Mouse (Mus musculus): Measurements from ENCODE around the gene Ugt1a7c. TPM values are rescaled to one million over a fixed set of nuclear protein-coding genes. Genes with fewer than 3 reads are reported as not detected.

Gene Ugt1a7c
- polyA plus RNA-seq, 1 experiment from 2014 or later = 2.7 TPM

DNA sequence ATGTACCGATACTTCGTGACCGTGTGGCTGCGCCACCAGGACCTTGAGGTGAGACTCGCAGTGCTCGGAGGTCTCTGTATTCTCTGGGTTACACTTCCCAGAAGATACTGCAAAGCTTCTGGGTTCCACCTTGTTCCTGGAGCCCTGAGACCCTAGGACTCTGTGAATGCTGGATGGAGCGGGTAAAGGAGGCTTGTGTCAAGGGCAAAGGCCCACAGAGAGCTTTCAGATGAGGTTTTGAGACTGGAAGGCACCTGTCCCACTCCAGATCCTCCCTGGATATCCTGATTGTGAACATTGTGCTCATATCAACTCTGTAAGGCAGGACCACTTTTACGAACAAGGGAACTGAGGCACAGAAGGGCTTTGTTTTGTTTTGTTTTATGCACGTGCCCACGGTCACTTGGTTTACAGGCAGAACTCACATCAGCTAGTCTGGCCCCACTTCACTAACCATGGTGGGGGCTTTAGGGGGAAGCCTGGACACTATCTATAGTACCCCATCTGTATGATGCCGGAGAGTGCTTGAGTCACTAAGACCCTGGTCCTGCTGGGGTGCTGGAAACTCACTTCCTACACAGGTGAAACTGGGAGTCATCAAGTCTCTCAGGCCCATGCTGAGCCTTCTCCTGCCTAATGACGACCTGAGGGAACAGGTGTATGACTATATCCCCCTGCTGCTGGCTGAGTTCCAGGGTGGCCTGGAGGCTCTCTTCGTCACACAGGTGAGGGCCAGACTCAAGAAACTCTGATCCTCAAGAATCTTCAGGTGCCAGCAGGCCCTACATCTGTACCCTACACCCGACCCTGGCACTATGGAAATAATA lies 138.8 kb downstream of the Ugt1a7c start:
- Histone ChIP-seq H3K27ac (ENCODE audit: low read length) (no peak overlapping the region), H3K27me3 (replicated peaks; ENCODE audit: insufficient read depth, low read length) (no peaks in the 10 kb centered on the region), H3K36me3 (ENCODE audit: insufficient read depth, low read length) (no peaks in the 10 kb centered on the region), H3K4me1 (ENCODE audit: insufficient read depth, low read depth, low read length) (no peaks in the 10 kb centered on the region), H3K9ac (replicated peaks; ENCODE audit: low read depth) (no peak overlapping the region), H3K9me3 (ENCODE audit: low read length) (peaks cover 72% of the 10 kb centered on the region), H3K4me2 (replicated peaks; ENCODE audit: low read depth, low read length) (no peak overlapping the region), H3K4me3 (ENCODE audit: low read depth, low read length) (no peak overlapping the region)
- TF ChIP-seq EP300 (IDR thresholded peaks at IDR 0.05) (no peak), CTCF (IDR thresholded peaks at IDR 0.05) (no peak)
- WGBS = 64% methylated on average over 14 of the region's 14 CpGs
- no peak for DNase-seq (ENCODE audit: low spot score)
- ATAC-seq = no peak; the same call in 1 of the 2 replicates

DNA sequence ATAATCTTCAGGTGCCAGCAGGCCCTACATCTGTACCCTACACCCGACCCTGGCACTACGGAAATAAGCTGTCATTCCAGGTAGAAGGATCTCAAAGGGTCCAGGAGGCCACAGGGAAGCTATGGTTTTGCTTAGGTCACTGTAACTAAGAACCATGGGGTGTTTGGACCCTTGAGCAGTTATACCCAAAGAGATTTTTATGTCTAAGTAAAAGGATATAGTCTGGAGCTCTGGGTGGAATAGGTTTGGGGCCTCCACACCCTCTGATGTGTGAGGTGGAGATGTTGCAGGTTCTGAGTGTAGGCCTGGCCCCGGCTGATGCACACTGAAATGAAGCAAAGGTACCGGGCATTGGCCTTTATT lies 139.4 kb downstream of the Ugt1a7c start:
- no peak for ATAC-seq
- no peak overlapping the region for H3K4me3 ChIP-seq (ENCODE audit: low read depth, low read length)

DNA sequence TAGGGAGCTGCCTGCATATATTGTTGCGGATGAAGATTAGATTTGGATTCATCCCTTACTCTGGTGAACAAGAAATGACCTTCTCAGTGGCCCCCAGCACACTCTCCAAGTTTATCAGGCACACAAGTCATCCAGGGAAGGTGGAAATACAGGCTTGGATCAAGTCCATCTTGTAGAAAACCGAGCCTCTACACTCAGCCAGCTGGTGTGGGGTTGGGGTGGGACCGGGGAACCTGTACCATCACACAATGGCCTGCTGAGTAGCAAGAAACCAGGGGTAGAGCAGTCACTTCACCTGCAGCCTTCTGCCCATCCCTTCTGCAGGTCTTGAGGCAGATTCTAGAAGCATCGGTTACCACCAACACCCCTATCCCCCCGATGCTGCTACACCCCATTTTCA lies 139.8 kb downstream of the Ugt1a7c start:
- H3K36me3 ChIP-seq (ENCODE audit: insufficient read depth, low read length) = no peaks in the 10 kb centered on the region
- TF ChIP-seq CTCF (IDR thresholded peaks at IDR 0.05) (no peak), EP300 (IDR thresholded peaks at IDR 0.05) (no peak)
- no peak overlapping the region for H3K9ac ChIP-seq (replicated peaks; ENCODE audit: low read depth)
- WGBS = 39% methylated on average over 5 of the region's 5 CpGs
- no peak overlapping the region for H3K27ac ChIP-seq (ENCODE audit: low read length)
- no peaks in the 10 kb centered on the region for H3K27me3 ChIP-seq (replicated peaks; ENCODE audit: insufficient read depth, low read length)
- DNase-seq (ENCODE audit: low spot score) = no peak
- no peak for ATAC-seq
- H3K4me1 ChIP-seq (ENCODE audit: insufficient read depth, low read depth, low read length) = no peaks in the 10 kb centered on the region
- H3K4me3 ChIP-seq (ENCODE audit: low read depth, low read length) = no peak overlapping the region
- no peak overlapping the region for H3K4me2 ChIP-seq (replicated peaks; ENCODE audit: low read depth, low read length)
- H3K9me3 ChIP-seq (ENCODE audit: low read length) = peaks cover 72% of the 10 kb centered on the region

More for the DNA sequence above, 139.4 kb downstream of the Ugt1a7c start:
- H3K4me1 ChIP-seq (ENCODE audit: insufficient read depth, low read depth, low read length) = no peaks in the 10 kb centered on the region
- no peaks in the 10 kb centered on the region for H3K36me3 ChIP-seq (ENCODE audit: insufficient read depth, low read length)
- WGBS = 56% methylated on average over 4 of the region's 4 CpGs
- H3K4me2 ChIP-seq (replicated peaks; ENCODE audit: low read depth, low read length) = no peak overlapping the region
- H3K9ac ChIP-seq (replicated peaks; ENCODE audit: low read depth) = no peak overlapping the region
- peaks cover 72% of the 10 kb centered on the region for H3K9me3 ChIP-seq (ENCODE audit: low read length)
- TF ChIP-seq CTCF (IDR thresholded peaks at IDR 0.05) = no peak
- no peak for TF ChIP-seq EP300 (IDR thresholded peaks at IDR 0.05)
- DNase-seq (ENCODE audit: low spot score) = no peak
- no peaks in the 10 kb centered on the region for H3K27me3 ChIP-seq (replicated peaks; ENCODE audit: insufficient read depth, low read length)
- H3K27ac ChIP-seq (ENCODE audit: low read length) = no peak overlapping the region

DNA sequence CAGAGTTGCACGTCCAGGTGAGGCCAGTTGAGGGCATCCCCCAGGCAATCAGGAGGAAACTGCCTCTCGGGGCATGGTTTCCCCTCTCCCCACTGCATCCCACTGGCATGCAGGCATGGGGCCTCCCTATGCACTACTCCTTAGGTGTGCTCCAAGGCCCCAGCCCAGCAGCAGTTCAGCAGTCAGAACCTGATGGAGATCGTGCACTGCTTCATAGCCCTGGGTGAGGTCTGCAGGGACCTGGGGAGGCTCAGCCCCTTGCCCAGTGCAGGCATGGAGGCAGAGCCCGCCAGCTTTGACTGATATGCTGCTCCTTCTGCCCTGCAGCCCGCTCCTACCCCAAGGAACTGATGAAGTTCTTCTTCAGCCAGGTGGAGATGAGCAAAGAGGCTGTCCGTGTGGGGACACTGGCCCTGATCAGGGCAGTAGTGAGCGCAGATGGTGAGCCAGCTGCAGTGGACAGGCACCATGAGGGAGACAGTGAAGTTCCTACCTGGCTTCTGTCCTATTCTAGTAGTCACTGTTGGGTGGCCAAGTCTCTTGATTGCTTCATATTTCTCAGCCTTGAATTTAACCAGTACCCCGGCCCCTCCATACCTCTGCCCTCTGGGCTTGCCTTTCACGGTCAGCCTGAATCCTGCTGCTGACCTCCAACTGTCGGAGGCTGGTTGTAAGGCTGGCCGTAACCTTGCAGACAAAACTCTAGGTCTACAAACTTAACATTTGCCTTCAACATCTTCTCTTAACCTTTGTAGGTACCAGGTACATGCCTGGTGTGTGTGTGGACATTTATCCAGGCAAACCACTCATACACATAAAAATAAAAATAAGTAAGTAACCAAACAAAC lies 140.4 kb downstream of the Ugt1a7c start:
- DNase-seq (ENCODE audit: low spot score) (no peak), ATAC-seq (no peak; the same call in 1 of the 2 replicates)
- no peak overlapping the region for H3K4me2 ChIP-seq (replicated peaks; ENCODE audit: low read depth, low read length)
- H3K27ac ChIP-seq (ENCODE audit: low read length) = no peak overlapping the region
- no peak for TF ChIP-seq CTCF (IDR thresholded peaks at IDR 0.05)
- TF ChIP-seq EP300 (IDR thresholded peaks at IDR 0.05) = no peak
- H3K9ac ChIP-seq (replicated peaks; ENCODE audit: low read depth) = no peak overlapping the region
- H3K27me3 ChIP-seq (replicated peaks; ENCODE audit: insufficient read depth, low read length) = no peaks in the 10 kb centered on the region
- H3K9me3 ChIP-seq (ENCODE audit: low read length) = peaks cover 66% of the 10 kb centered on the region
- no peaks in the 10 kb centered on the region for H3K36me3 ChIP-seq (ENCODE audit: insufficient read depth, low read length)
- H3K4me1 ChIP-seq (ENCODE audit: insufficient read depth, low read depth, low read length) = no peaks in the 10 kb centered on the region
- WGBS = 57% methylated on average over 11 of the region's 11 CpGs
- no peak overlapping the region for H3K4me3 ChIP-seq (ENCODE audit: low read depth, low read length)

DNA sequence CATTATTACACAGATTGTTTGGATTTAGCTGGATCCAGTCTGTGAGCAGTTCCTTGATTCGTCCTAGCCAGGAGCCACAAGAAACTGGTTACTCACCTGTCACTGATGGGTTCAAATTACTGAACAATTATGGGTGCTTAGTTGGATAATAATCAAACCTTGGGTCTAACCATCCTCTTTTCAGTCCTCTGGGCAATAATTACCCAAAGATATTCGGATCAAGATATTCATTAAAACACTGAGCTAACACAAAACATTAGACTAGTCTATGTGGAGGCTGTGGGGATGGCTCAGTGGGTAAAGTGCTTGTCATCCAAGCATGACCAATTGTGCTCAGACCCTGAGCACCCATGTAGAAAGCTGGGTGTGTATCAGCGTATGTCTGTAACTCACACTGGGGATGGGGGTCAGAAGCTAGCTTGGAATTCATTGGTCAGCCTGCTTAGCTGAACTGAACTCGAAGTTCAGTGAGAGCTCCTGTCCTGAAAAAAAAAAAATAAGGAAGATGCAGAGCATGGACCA lies 141.1 kb downstream of the Ugt1a7c start:
- TF ChIP-seq CTCF (IDR thresholded peaks at IDR 0.05) (no peak), EP300 (IDR thresholded peaks at IDR 0.05) (no peak)
- ATAC-seq = no peak

DNA sequence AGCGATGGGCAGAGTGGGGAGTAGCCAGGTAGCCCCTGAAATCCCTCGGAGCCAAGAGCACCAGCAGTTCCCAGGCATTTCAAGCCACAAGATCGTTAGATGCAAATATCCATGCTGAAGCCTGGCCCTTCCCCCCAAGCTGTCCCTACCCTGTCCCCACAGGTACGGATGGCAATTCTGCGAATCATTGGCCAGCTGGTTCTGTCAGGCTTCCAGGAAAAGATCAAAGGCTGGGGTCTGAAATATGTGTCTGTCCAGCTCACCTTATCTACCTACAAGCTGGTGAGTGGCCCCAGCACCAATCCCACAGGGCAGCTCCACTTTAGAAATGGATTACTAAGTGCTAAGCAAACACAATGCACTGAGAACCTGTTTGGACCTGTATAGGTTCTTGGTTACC lies 142.4 kb downstream of the Ugt1a7c start:
- Histone ChIP-seq H3K27me3 (replicated peaks; ENCODE audit: insufficient read depth, low read length) (no peaks in the 10 kb centered on the region), H3K9me3 (ENCODE audit: low read length) (peaks cover 61% of the 10 kb centered on the region), H3K36me3 (ENCODE audit: insufficient read depth, low read length) (no peaks in the 10 kb centered on the region), H3K27ac (ENCODE audit: low read length) (no peak overlapping the region), H3K9ac (replicated peaks; ENCODE audit: low read depth) (no peak overlapping the region), H3K4me1 (ENCODE audit: insufficient read depth, low read depth, low read length) (no peaks in the 10 kb centered on the region), H3K4me2 (replicated peaks; ENCODE audit: low read depth, low read length) (no peak overlapping the region), H3K4me3 (ENCODE audit: low read depth, low read length) (no peak overlapping the region)
- WGBS = 68% methylated on average over 5 of the region's 5 CpGs
- TF ChIP-seq CTCF (IDR thresholded peaks at IDR 0.05) (no peak), EP300 (IDR thresholded peaks at IDR 0.05) (no peak)
- peak; percentile 20 for ATAC-seq
- DNase-seq (ENCODE audit: low spot score) = no peak

More for the DNA sequence above, 141.1 kb downstream of the Ugt1a7c start:
- Histone ChIP-seq H3K9ac (replicated peaks; ENCODE audit: low read depth) (no peak overlapping the region), H3K4me1 (ENCODE audit: insufficient read depth, low read depth, low read length) (no peaks in the 10 kb centered on the region), H3K9me3 (ENCODE audit: low read length) (peaks cover 66% of the 10 kb centered on the region), H3K4me2 (replicated peaks; ENCODE audit: low read depth, low read length) (no peak overlapping the region), H3K27me3 (replicated peaks; ENCODE audit: insufficient read depth, low read length) (no peaks in the 10 kb centered on the region), H3K36me3 (ENCODE audit: insufficient read depth, low read length) (no peaks in the 10 kb centered on the region), H3K4me3 (ENCODE audit: low read depth, low read length) (no peak overlapping the region), H3K27ac (ENCODE audit: low read length) (no peak overlapping the region)
- WGBS = 51% methylated on average over 4 of the region's 4 CpGs
- no peak for DNase-seq (ENCODE audit: low spot score)

Measured in lung, postnatal 0 days (tissue).